Mouse (Mus musculus): ENCODE results near the gene Rpa3. TPM values are rescaled to one million over a fixed set of nuclear protein-coding genes. Genes with fewer than 3 reads are reported as not detected.

Gene Rpa3
- 7.3 TPM for polyA plus RNA-seq (2015; fragmentation: Illumina TruSeq; extraction: RNeasy Lipid Tissue Mini Kit (QIAGEN cat#74804); ENCODE audit: insufficient read depth, low read depth, low replicate concordance)

GRCm38 (mm10) chr6:8259004-8259666, at the start of gene Rpa3, which contains the start of the genes Umad1 and Gm45062:
Gene Rpa3, minus strand, starts transcription at chr6:8259173.
Gene Umad1, plus strand, starts transcription at chr6:8259288.
Gene Gm45062, plus strand, starts transcription at chr6:8259450.

GRCm38 (mm10) chr6:8209047-8209865, 49.7 kb downstream of the Rpa3 start, which contains the start of gene Mios:
Gene Mios, plus strand, starts transcription at chr6:8209222.

Other genes starting within 250 kb of the Rpa3 start
- 0.50 TPM for gene Col28a1, start 66.6 kb downstream of the Rpa3 start, polyA plus RNA-seq (2015; fragmentation: Illumina TruSeq; extraction: RNeasy Lipid Tissue Mini Kit (QIAGEN cat#74804); ENCODE audit: insufficient read depth, low read depth, low replicate concordance)
- gene Mios, start 50.0 kb downstream of the Rpa3 start, polyA plus RNA-seq (2015; fragmentation: Illumina TruSeq; extraction: RNeasy Lipid Tissue Mini Kit (QIAGEN cat#74804); ENCODE audit: insufficient read depth, low read depth, low replicate concordance): 3.9 TPM
- 2.3 TPM for gene Umad1, start 115 bp upstream of the Rpa3 start, polyA plus RNA-seq (2015; fragmentation: Illumina TruSeq; extraction: RNeasy Lipid Tissue Mini Kit (QIAGEN cat#74804); ENCODE audit: insufficient read depth, low read depth, low replicate concordance)
- 1.9 TPM for gene Gm45062, start 277 bp upstream of the Rpa3 start, polyA plus RNA-seq (2015; fragmentation: Illumina TruSeq; extraction: RNeasy Lipid Tissue Mini Kit (QIAGEN cat#74804); ENCODE audit: insufficient read depth, low read depth, low replicate concordance)

Measured in pancreas, adult 10 weeks (tissue).